Mouse (Mus musculus): ENCODE data around the gene Olfr832.
"Not testable (repeated sequence)": the region's sequence is repeated elsewhere in the genome, so short reads cannot be mapped to it uniquely, and the experiment has no call there.

The Olfr832 gene

DNA sequence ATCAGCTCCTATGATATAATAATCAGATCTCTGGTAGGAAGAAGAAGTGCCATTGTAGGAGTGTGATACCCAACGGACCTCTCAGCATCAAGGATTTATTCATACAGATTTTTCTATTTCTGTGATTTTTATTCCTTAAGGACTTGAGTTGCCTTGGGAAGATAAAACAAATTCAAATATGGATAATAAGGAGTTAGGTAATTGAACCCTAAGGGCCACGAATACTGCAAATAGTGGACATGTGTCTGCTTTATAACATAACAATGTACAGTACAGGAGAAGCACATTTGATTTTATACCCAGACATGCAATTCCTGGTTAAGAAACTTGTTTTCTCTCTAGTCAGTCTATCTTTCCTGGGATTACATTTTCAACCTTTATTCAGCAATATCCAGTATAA is at the start of gene Olfr832:
TSS of gene Olfr832 (plus strand) at position 301 of the 400 bp plus-strand sequence.
- not testable (repeated sequence) for TF ChIP-seq GATA4 (IDR thresholded peaks at IDR 0.05; ENCODE audit: insufficient replicate concordance, low read length)

GRCm38 (mm10) chr9:18962021-18962420 is 25.1 kb downstream of the Olfr832 start:
- no peak for TF ChIP-seq GATA4 (IDR thresholded peaks at IDR 0.05; ENCODE audit: insufficient replicate concordance, low read length)

DNA sequence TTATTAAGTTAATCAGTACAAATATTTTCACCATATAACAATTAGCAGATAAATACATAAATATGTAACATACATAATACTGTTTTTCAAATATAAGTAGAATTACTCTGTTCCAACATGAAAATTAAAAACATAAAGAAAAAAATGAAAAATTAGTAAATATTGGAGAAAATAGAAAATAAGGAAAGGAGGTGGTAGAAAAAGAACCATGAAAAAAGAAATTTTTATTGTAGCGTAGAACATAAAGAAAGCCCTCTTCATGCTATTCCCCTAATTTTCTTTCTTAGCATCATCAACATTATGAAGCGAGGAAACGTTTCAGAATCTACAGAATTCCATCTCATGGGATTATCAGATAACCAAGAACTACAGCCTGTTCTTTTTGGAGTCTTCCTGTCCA is 50.8 kb downstream of the Olfr832 start, which contains the start of gene Olfr834:
TSS of gene Olfr834 (plus strand) at position 301 of the 400 bp plus-strand sequence.
- no peak for TF ChIP-seq GATA4 (IDR thresholded peaks at IDR 0.05; ENCODE audit: insufficient replicate concordance, low read length)

Data from liver, adult (tissue).